Mouse (Mus musculus): ENCODE measurements around the gene Csnk2b.

DNA sequence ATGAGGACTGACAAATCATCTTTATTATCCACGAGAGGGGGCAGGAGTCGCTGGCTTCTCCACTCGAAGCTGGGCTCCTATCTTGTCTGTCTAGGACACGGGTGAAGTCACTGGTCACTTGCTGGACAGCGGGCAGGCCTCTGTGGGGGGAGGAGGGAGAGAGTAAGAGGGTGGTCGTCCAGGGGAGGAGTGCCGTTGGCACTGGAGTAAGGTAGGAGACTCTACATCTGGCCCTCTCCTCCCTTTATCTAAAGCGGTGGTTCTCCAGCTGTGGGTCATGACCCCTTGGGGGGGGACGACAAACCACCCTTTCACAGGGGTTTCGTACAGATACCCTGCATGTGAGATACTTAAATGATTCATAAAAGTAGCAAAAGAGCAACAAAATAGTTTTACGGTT is 7.1 kb upstream of the Csnk2b start:
- TF ChIP-seq POLR2A (IDR thresholded peaks at IDR 0.05; ENCODE audit: borderline replicate concordance, extremely low read depth, insufficient read depth, insufficient read length, poor library complexity, severe bottlenecking) (no peak), CTCF (IDR thresholded peaks at IDR 0.05; ENCODE audit: borderline replicate concordance, extremely low read depth, insufficient read depth, insufficient read length) (no peak)

All from brain, embryonic 14.5 days (tissue).